35 mouse cellular contexts compared by ENCODE assay signal in genomic region chr8:13228923-13229610, GRCm38 (mm10). TPM values are rescaled to one million over a fixed set of nuclear protein-coding genes. Genes with fewer than 3 reads are reported as not detected.
DNase-seq lines count a peak whose midpoint lies in the region; ATAC-seq lines count a peak whose summit lies in the region.
"Had no signal": no experiment of that assay in that cellular context is flagged by ENCODE, and none has a peak within 500 bp of the region (broad histone marks: within the 10 kb centered on the region; RNA-seq: fewer than 3 reads in every experiment).

No protein-coding gene starts in this region.

- no peaks in the 10 kb centered on the region for H3K9me3 ChIP-seq in heart, embryonic 13.5 days
- H3K9me3 ChIP-seq in heart, embryonic 16.5 days (replicated peaks; ENCODE audit: control insufficient read depth, low read length): no peaks in the 10 kb centered on the region
- no peaks in the 10 kb centered on the region for H3K9me3 ChIP-seq in limb, embryonic 13.5 days
- H3K9me3 ChIP-seq: embryonic facial prominence, embryonic 13.5 days; forebrain, embryonic 10.5 days; forebrain, embryonic 15.5 days; G1E; hindbrain, embryonic 13.5 days; limb, embryonic 15.5 days; liver, embryonic 13.5 days; megakaryocyte, embryonic 14.5 days; midbrain, embryonic 12.5 days; stomach, embryonic 15.5 days had no signal

- peak overlapping the region; percentile 45; the same call in 1 of the 2 replicates for H3K9ac ChIP-seq in heart, embryonic 13.5 days
- peak overlapping the region; percentile 44; the same call in 1 of the 2 replicates for H3K9ac ChIP-seq in heart, embryonic 16.5 days (ENCODE audit: low read length)
- 0 out of 2 replicates have a peak overlapping the region, but pooled peaks have one; percentile 14 for H3K9ac ChIP-seq in limb, embryonic 13.5 days
- H3K9ac ChIP-seq: embryonic facial prominence, embryonic 13.5 days; forebrain, embryonic 15.5 days; hindbrain, embryonic 13.5 days; limb, embryonic 15.5 days; liver, embryonic 13.5 days; midbrain, embryonic 12.5 days; stomach, embryonic 15.5 days had no signal

- peak overlapping the region; percentile 88 for H3K27ac ChIP-seq in heart, embryonic 13.5 days (replicated peaks)
- H3K27ac ChIP-seq in heart, embryonic 16.5 days (ENCODE audit: low read length): peak overlapping the region; percentile 19
- no peak overlapping the region for H3K27ac ChIP-seq in limb, embryonic 13.5 days
- H3K27ac ChIP-seq: embryonic facial prominence, embryonic 13.5 days; forebrain, embryonic 10.5 days; forebrain, embryonic 15.5 days; hindbrain, embryonic 13.5 days; limb, embryonic 15.5 days; liver, embryonic 13.5 days; midbrain, embryonic 12.5 days; stomach, embryonic 15.5 days had no signal

- ATAC-seq in heart, embryonic 13.5 days (ENCODE audit: extremely low read depth, insufficient number of reproducible peaks, low FRiP score, low TSS enrichment): no peak
- no peak for ATAC-seq in heart, embryonic 16.5 days (replicated peaks; ENCODE audit: extremely low read depth, insufficient read depth, low FRiP score)
- peak; percentile 52; the same call in 1 of the 2 replicates for ATAC-seq in limb, embryonic 13.5 days (ENCODE audit: low FRiP score, low read depth)
- ATAC-seq: forebrain, embryonic 15.5 days; intestine, embryonic 16.5 days; lung, postnatal 0 days had no signal

- H3K36me3 ChIP-seq in heart, embryonic 13.5 days: peaks cover 27% of the 10 kb centered on the region
- peaks cover 9% of the 10 kb centered on the region; the same call in 1 of the 2 replicates for H3K36me3 ChIP-seq in heart, embryonic 16.5 days (ENCODE audit: control insufficient read depth, insufficient read depth)
- no peaks in the 10 kb centered on the region for H3K36me3 ChIP-seq in limb, embryonic 13.5 days
- H3K36me3 ChIP-seq: embryonic facial prominence, embryonic 13.5 days; forebrain, embryonic 10.5 days; forebrain, embryonic 15.5 days; G1E; hindbrain, embryonic 13.5 days; limb, embryonic 15.5 days; liver, embryonic 13.5 days; midbrain, embryonic 12.5 days; stomach, embryonic 15.5 days had no signal

- 44% methylated on average over 9 of the region's 9 CpGs for WGBS in heart, embryonic 13.5 days
- WGBS in heart, embryonic 16.5 days: 42% methylated on average over 9 of the region's 9 CpGs
- WGBS in limb, embryonic 13.5 days: 23% methylated on average over 9 of the region's 9 CpGs

- peaks cover 66% of the 10 kb centered on the region for H3K4me1 ChIP-seq in heart, embryonic 13.5 days
- H3K4me1 ChIP-seq in heart, embryonic 16.5 days (ENCODE audit: control insufficient read depth, insufficient read depth, low read length): peaks cover 43% of the 10 kb centered on the region
- H3K4me1 ChIP-seq in limb, embryonic 13.5 days: peaks cover 24% of the 10 kb centered on the region
- H3K4me1 ChIP-seq: liver, embryonic 13.5 days; stomach, embryonic 15.5 days had no signal

- intact Hi-C loops in heart, postnatal 10 days (cut with DNase I): no loop called here

- no peak overlapping the region for H3K4me3 ChIP-seq in heart, embryonic 13.5 days
- H3K4me3 ChIP-seq in heart, embryonic 16.5 days (ENCODE audit: low read length): no peak overlapping the region
- H3K4me3 ChIP-seq in limb, embryonic 13.5 days: no peak overlapping the region
- H3K4me3 ChIP-seq: embryonic facial prominence, embryonic 13.5 days; forebrain, embryonic 10.5 days; forebrain, embryonic 15.5 days; hindbrain, embryonic 13.5 days; limb, embryonic 15.5 days; liver, embryonic 13.5 days; megakaryocyte, embryonic 14.5 days; midbrain, embryonic 12.5 days; stomach, embryonic 15.5 days had no signal

- no peaks in the 10 kb centered on the region; the same call in 1 of the 2 replicates for H3K27me3 ChIP-seq in heart, embryonic 13.5 days (replicated peaks)
- no peaks in the 10 kb centered on the region for H3K27me3 ChIP-seq in heart, embryonic 16.5 days (ENCODE audit: control insufficient read depth, insufficient read depth, low read length)
- peaks cover 5% of the 10 kb centered on the region; the same call in 1 of the 2 replicates for H3K27me3 ChIP-seq in limb, embryonic 13.5 days
- H3K27me3 ChIP-seq: forebrain, embryonic 15.5 days; midbrain, embryonic 12.5 days; stomach, embryonic 15.5 days had no signal

- no peak overlapping the region for H3K4me2 ChIP-seq in heart, embryonic 13.5 days
- H3K4me2 ChIP-seq in heart, embryonic 16.5 days (ENCODE audit: low read depth, low read length): no peak overlapping the region
- 0 out of 2 replicates have a peak overlapping the region, but pooled peaks have one; percentile 3 for H3K4me2 ChIP-seq in limb, embryonic 13.5 days (replicated peaks)
- H3K4me2 ChIP-seq: embryonic facial prominence, embryonic 13.5 days; forebrain, embryonic 15.5 days; hindbrain, embryonic 13.5 days; limb, embryonic 15.5 days; liver, embryonic 13.5 days; midbrain, embryonic 12.5 days; stomach, embryonic 15.5 days had no signal

- peak; percentile 83 for DNase-seq in heart, adult 11 months
- no peak for DNase-seq in heart, adult 9 months (ENCODE audit: low spot score in 2 of 2)
- no peak for DNase-seq in heart, postnatal 10 days
- DNase-seq in left cerebral cortex, adult 18-20 months (ENCODE audit: low spot score in 2 of 2): no peak
- no peak for DNase-seq in kidney, adult 18-20 months
- DNase-seq: adrenal gland, postnatal 25 days; cerebellum, adult 18-20 months; cerebellum, postnatal 10 days; gastrocnemius, postnatal 14 days; kidney, adult 9 months; kidney, postnatal 10 days; layer of hippocampus, postnatal 36 days; liver, embryonic 13.5 days; lung, adult 18-20 months; lung, postnatal 4 days; right cerebral cortex, postnatal 25 days; thymus, postnatal 14 days had no signal

RNA-seq across cellular contexts. Expression of gene Adprhl1, which starts 24.9 kb away (rescaled TPM):
- 170 and 207 TPM in 2 replicates for polyA plus RNA-seq in heart, embryonic 13.5 days (2015; fragmentation: Nextera tagmentation; extraction: Ambion mirVana)
- 100 to 1,000 TPM; 418 to 470 TPM for total RNA-seq in heart, postnatal 10 days (2021)
- 250 and 252 TPM in 2 replicates for polyA plus RNA-seq in heart, embryonic 16.5 days (2015; fragmentation: Nextera tagmentation; extraction: Ambion mirVana)
- polyA plus RNA-seq in limb, embryonic 13.5 days (2015; fragmentation: Nextera tagmentation; extraction: Ambion mirVana): 1.0 and 1.4 TPM in 2 replicates
- total RNA-seq in left cerebral cortex, adult 18-20 months (2021): 1 to 10 TPM; 1.0 to 1.6 TPM
- total RNA-seq: common myeloid progenitor, adult 5-6 weeks; granulocyte monocyte progenitor cell, adult 5-6 weeks; neutrophil, adult 5-6 weeks had no signal
- polyA plus RNA-seq: embryonic facial prominence, embryonic 13.5 days; forebrain, embryonic 10.5 days; forebrain, embryonic 15.5 days; G1E; large intestine, adult 2 months had no signal

RNA-seq across cellular contexts. Expression of gene Grtp1, which starts 28.6 kb away (rescaled TPM):
- polyA plus RNA-seq in heart, embryonic 13.5 days (2015; fragmentation: Nextera tagmentation; extraction: Ambion mirVana): 17.1 and 19.9 TPM in 2 replicates
- total RNA-seq in heart, postnatal 10 days (2021): 1 to 10 TPM; 2.5 to 2.6 TPM
- 11.0 and 12.2 TPM in 2 replicates for polyA plus RNA-seq in heart, embryonic 16.5 days (2015; fragmentation: Nextera tagmentation; extraction: Ambion mirVana)
- polyA plus RNA-seq in limb, embryonic 13.5 days (2015; fragmentation: Nextera tagmentation; extraction: Ambion mirVana): 16.6 and 16.9 TPM in 2 replicates
- total RNA-seq in left cerebral cortex, adult 18-20 months (2021): 1 to 10 TPM; 5.1 to 5.2 TPM
- total RNA-seq: granulocyte monocyte progenitor cell, adult 5-6 weeks had no signal

RNA-seq across cellular contexts. Expression of gene Dcun1d2, which starts 58.9 kb away (rescaled TPM):
- polyA plus RNA-seq in heart, embryonic 13.5 days (2015; fragmentation: Nextera tagmentation; extraction: Ambion mirVana): 24.6 and 26.7 TPM in 2 replicates
- total RNA-seq in heart, postnatal 10 days (2021): 10 to 100 TPM; 33.8 to 41.8 TPM
- polyA plus RNA-seq in heart, embryonic 16.5 days (2015; fragmentation: Nextera tagmentation; extraction: Ambion mirVana): 32.2 and 32.6 TPM in 2 replicates
- 29.7 and 31.5 TPM in 2 replicates for polyA plus RNA-seq in limb, embryonic 13.5 days (2015; fragmentation: Nextera tagmentation; extraction: Ambion mirVana)
- total RNA-seq in left cerebral cortex, adult 18-20 months (2021): 10 to 100 TPM; 41.3 to 43.8 TPM

RNA-seq across cellular contexts. Expression of gene Tmco3, which starts 58.9 kb away (rescaled TPM):
- 32.2 and 36.0 TPM in 2 replicates for polyA plus RNA-seq in heart, embryonic 13.5 days (2015; fragmentation: Nextera tagmentation; extraction: Ambion mirVana)
- 10 to 100 TPM; 24.5 to 27.3 TPM for total RNA-seq in heart, postnatal 10 days (2021)
- 32.1 and 35.0 TPM in 2 replicates for polyA plus RNA-seq in heart, embryonic 16.5 days (2015; fragmentation: Nextera tagmentation; extraction: Ambion mirVana)
- polyA plus RNA-seq in limb, embryonic 13.5 days (2015; fragmentation: Nextera tagmentation; extraction: Ambion mirVana): 49.3 and 58.4 TPM in 2 replicates
- 10 to 100 TPM; 45.9 to 46.8 TPM for total RNA-seq in left cerebral cortex, adult 18-20 months (2021)

Comparison
In these comparisons a context has a peak if more than half of its experiments do, and no peak if none do; other contexts are left out.
1. RNA of gene Adprhl1, which starts 24.9 kb away (polyA plus RNA-seq): 250 to 252 TPM in heart, embryonic 16.5 days and 170 to 207 TPM in heart, embryonic 13.5 days; 1.0 to 1.4 TPM in limb, embryonic 13.5 days; every median in the first group is over 10 times any median in the second.
2. Peak in every context shown above with its lines, with median percentiles within 50 percentile points of each other: H3K9ac ChIP-seq.